Mouse (Mus musculus) ES-Bruce4 (cell line): ENCODE results near the gene Fryl.

ENCODE experiments used
- CTCF ChIP-seq: IDR thresholded peaks from one replicate; pipeline ENCODE4 v1.8.1; 2011; ENCODE audit warnings: low read depth, low read length
- EP300 ChIP-seq: IDR thresholded peaks from 2 replicates; pipeline ENCODE4 v1.6.1; 2011; ENCODE audit warnings: low read depth, low read length; ENCODE audit not compliant: insufficient read depth
- POLR2A ChIP-seq: IDR thresholded peaks from one replicate; pipeline ENCODE4 v1.8.1; 2011; ENCODE audit warnings: low read length; ENCODE audit not compliant: insufficient read depth

GRCm38 (mm10) chr5:73232267-73232666, 24.2 kb downstream of the Fryl start:
- no peak for TF ChIP-seq CTCF
- no peak for TF ChIP-seq EP300
- TF ChIP-seq POLR2A = no peak
